Mouse (Mus musculus): ENCODE results near the gene Ctbp2.

Ctbp2 gene

GRCm38 (mm10) chr7:133088411-133088810 is 35.7 kb downstream of the Ctbp2 start:
- no peak for DNase-seq (ENCODE audit: low spot score)

GRCm38 (mm10) chr7:133085408-133085807 is 38.7 kb downstream of the Ctbp2 start:
- no peak for DNase-seq (ENCODE audit: low spot score)

- no peak for DNase-seq (ENCODE audit: low spot score)
These were observed 40.1 kb downstream of the Ctbp2 start for GRCm38 (mm10) chr7:133083936-133084614.

- DNase-seq (ENCODE audit: low spot score), result no peak
These were observed 45.2 kb downstream of the Ctbp2 start for GRCm38 (mm10) chr7:133078929-133079328.

GRCm38 (mm10) chr7:133074462-133075133 is 49.6 kb downstream of the Ctbp2 start:
- no peak for DNase-seq (ENCODE audit: low spot score)

- no peak for DNase-seq (ENCODE audit: low spot score)
These were observed 51.0 kb downstream of the Ctbp2 start for GRCm38 (mm10) chr7:133073147-133073651.

GRCm38 (mm10) chr7:133072535-133072934 is 51.6 kb downstream of the Ctbp2 start:
- DNase-seq (ENCODE audit: low spot score), result no peak

GRCm38 (mm10) chr7:133067321-133067841 is 56.8 kb downstream of the Ctbp2 start:
- DNase-seq (ENCODE audit: low spot score), result no peak

- DNase-seq (ENCODE audit: low spot score), result no peak
These were observed 57.4 kb downstream of the Ctbp2 start for GRCm38 (mm10) chr7:133066776-133067175.

- no peak for DNase-seq (ENCODE audit: low spot score)
These were observed 62.1 kb downstream of the Ctbp2 start for GRCm38 (mm10) chr7:133062055-133062454.

GRCm38 (mm10) chr7:133060170-133060569 is 64.0 kb downstream of the Ctbp2 start:
- no peak for DNase-seq (ENCODE audit: low spot score)

- no peak for DNase-seq (ENCODE audit: low spot score)
These were observed 64.5 kb downstream of the Ctbp2 start for GRCm38 (mm10) chr7:133059517-133060104.

GRCm38 (mm10) chr7:133059150-133059509 is 65.0 kb downstream of the Ctbp2 start:
- DNase-seq (ENCODE audit: low spot score), result no peak

- no peak for DNase-seq (ENCODE audit: low spot score)
These were observed 65.5 kb downstream of the Ctbp2 start for GRCm38 (mm10) chr7:133058496-133059149.

- no peak for DNase-seq (ENCODE audit: low spot score)
These were observed 67.2 kb downstream of the Ctbp2 start for GRCm38 (mm10) chr7:133056924-133057323.

GRCm38 (mm10) chr7:133054486-133054885 is 69.7 kb downstream of the Ctbp2 start:
- no peak for DNase-seq (ENCODE audit: low spot score)

GRCm38 (mm10) chr7:133053757-133054156 is 70.4 kb downstream of the Ctbp2 start:
- DNase-seq (ENCODE audit: low spot score), result no peak

GRCm38 (mm10) chr7:133052819-133053218 is 71.3 kb downstream of the Ctbp2 start:
- DNase-seq (ENCODE audit: low spot score), result no peak

GRCm38 (mm10) chr7:133050681-133051080 is 73.5 kb downstream of the Ctbp2 start:
- no peak for DNase-seq (ENCODE audit: low spot score)

- DNase-seq (ENCODE audit: low spot score), result no peak
These were observed 76.0 kb downstream of the Ctbp2 start for GRCm38 (mm10) chr7:133048085-133048630.

GRCm38 (mm10) chr7:133047287-133047686 is 76.9 kb downstream of the Ctbp2 start:
- no peak for DNase-seq (ENCODE audit: low spot score)

GRCm38 (mm10) chr7:133044721-133045120 is 79.4 kb downstream of the Ctbp2 start:
- no peak for DNase-seq (ENCODE audit: low spot score)

Data from c-Kit-positive CD71-positive TER-119-positive erythroid progenitor cells, embryonic 14.5 days (primary cell).